Mouse (Mus musculus) layer of hippocampus, adult 18-20 months (tissue): ENCODE measurements around the gene Olfr1423. TPM values are rescaled to one million over a fixed set of nuclear protein-coding genes. Genes with fewer than 3 reads are reported as not detected.

Source experiments
- total RNA-seq, 2 experiments: library from RNA; stranded (reverse); gene quantifications; 2 replicates each; pipeline ENCODE4 v1.2.3; 2021

Gene Olfr1423
- total RNA-seq, 2 experiments from 2014 or later = not detected

Other genes with a start within 250 kb of the Olfr1423 start
- gene Stx3, start 221.9 kb downstream of the Olfr1423 start, total RNA-seq = 10 to 100 TPM; 28.2 to 30.0 TPM
- gene Olfr1417, start 202.1 kb downstream of the Olfr1423 start, total RNA-seq = not detected
- gene Olfr1418, start 180.3 kb downstream of the Olfr1423 start, total RNA-seq = not detected
- not detected for gene Olfr1419, start 166.2 kb downstream of the Olfr1423 start, total RNA-seq
- not detected for gene Olfr1420, start 154.8 kb downstream of the Olfr1423 start, total RNA-seq
- 10 to 100 TPM; 22.7 to 23.3 TPM for gene Patl1, start 128.9 kb downstream of the Olfr1423 start, total RNA-seq
- gene Osbp, start 75.4 kb downstream of the Olfr1423 start, total RNA-seq = 10 to 100 TPM; 51.3 to 52.5 TPM
- not detected for gene Olfr1424, start 21.4 kb upstream of the Olfr1423 start, total RNA-seq
- gene Olfr1425, start 36.4 kb upstream of the Olfr1423 start, total RNA-seq = not detected
- not detected for gene Olfr1426, start 50.7 kb upstream of the Olfr1423 start, total RNA-seq
- gene Olfr1427, start 62.0 kb upstream of the Olfr1423 start, total RNA-seq = not detected
- gene Olfr1428, start 74.6 kb upstream of the Olfr1423 start, total RNA-seq = not detected
- not detected for gene Olfr76, start 81.9 kb upstream of the Olfr1423 start, total RNA-seq
- not detected for gene Olfr1555-ps1, start 128.8 kb upstream of the Olfr1423 start, total RNA-seq
- not detected for gene Olfr1431, start 159.3 kb upstream of the Olfr1423 start, total RNA-seq
- not detected for gene Olfr1432, start 191.3 kb upstream of the Olfr1423 start, total RNA-seq
- gene Olfr262, start 200.3 kb upstream of the Olfr1423 start, total RNA-seq = not detected
- gene Olfr235, start 219.7 kb upstream of the Olfr1423 start, total RNA-seq = not detected
- gene Olfr1434, start 238.5 kb upstream of the Olfr1423 start, total RNA-seq = not detected